Mouse (Mus musculus) heart, embryonic 14.5 days (tissue): ENCODE data around the gene Hapln4. TPM values are rescaled to one million over a fixed set of nuclear protein-coding genes. Genes with fewer than 3 reads are reported as not detected.

ENCODE experiments used
- ATAC-seq: fragments of 200-750 bp; cut with Nextera tagmentation; 2 replicates; pipeline ENCODE4 v1.8.0; 2017; ENCODE audit warnings: low read depth, moderate TSS enrichment; ENCODE audit not compliant: insufficient number of reproducible peaks, insufficient read depth, low FRiP score
- H3K27ac ChIP-seq, 2 experiments: fragments of 200-500 bp in 1 of 2; fragments of 300-500 bp in 1 of 2; sonication (generic) in 1 of 2; replicated peaks in 1 of 2; 2 replicates each; pipeline ENCODE4 v1.5.1; 2012 to 2014; ENCODE audit warnings: low read depth in 2 of 2, low read length in 2 of 2, control low read depth in 1 of 2, mild to moderate bottlenecking in 1 of 2, mixed read lengths in 1 of 2; ENCODE audit not compliant: control insufficient read depth in 1 of 2, insufficient read depth in 1 of 2
- H3K27me3 ChIP-seq: fragments of 300-500 bp; sonication (generic); 2 replicates; pipeline ENCODE4 v1.6.1; 2014; ENCODE audit warnings: mild to moderate bottlenecking, low read length, control low read depth; ENCODE audit not compliant: control insufficient read depth, insufficient read depth
- H3K36me3 ChIP-seq: fragments of 300-500 bp; sonication (generic); 2 replicates; pipeline ENCODE4 v1.6.1; 2014; ENCODE audit warnings: mild to moderate bottlenecking, control low read depth, low read length, mixed read lengths; ENCODE audit not compliant: control insufficient read depth, insufficient read depth
- H3K4me1 ChIP-seq, 2 experiments: fragments of 200-500 bp in 1 of 2; fragments of 300-500 bp in 1 of 2; sonication (generic) in 1 of 2; 2 replicates each; pipeline ENCODE4 v1.6.1; 2012 to 2014; ENCODE audit warnings: low read length in 2 of 2, control low read depth in 1 of 2, mixed read lengths in 1 of 2; ENCODE audit not compliant: control insufficient read depth in 2 of 2, insufficient read depth in 2 of 2
- H3K4me2 ChIP-seq: fragments of 300-500 bp; sonication (generic); 2 replicates; pipeline ENCODE4 v1.6.1; 2014; ENCODE audit warnings: mild to moderate bottlenecking, low read length
- H3K4me3 ChIP-seq, 2 experiments: fragments of 200-500 bp in 1 of 2; fragments of 300-500 bp in 1 of 2; sonication (generic) in 1 of 2; 2 replicates each; pipeline ENCODE4 v1.5.1; 2012 to 2014; ENCODE audit warnings: low read length in 2 of 2, mild to moderate bottlenecking in 2 of 2, control low read depth in 1 of 2, low read depth in 1 of 2, moderate library complexity in 1 of 2; ENCODE audit not compliant: control insufficient read depth in 1 of 2, insufficient read depth in 1 of 2
- H3K9ac ChIP-seq: fragments of 300-500 bp; sonication (generic); 2 replicates; pipeline ENCODE4 v1.6.1; 2014; ENCODE audit warnings: mild to moderate bottlenecking, low read length
- H3K9me3 ChIP-seq: fragments of 300-500 bp; sonication (generic); 2 replicates; pipeline ENCODE4 v1.6.1; 2016; ENCODE audit warnings: low read length, control low read depth; ENCODE audit not compliant: control insufficient read depth
- WGBS: fragments of 180-500 bp; shearing (Covaris S2); extraction: QIAGEN DNeasy Blood & Tissue Kit; methylation state at CpG from one replicate; pipeline ENCODE4 v1.1.7; 2014; 5-methylcytosine and 5-hydroxymethylcytosine counted together
- polyA plus RNA-seq: library from polyadenylated mRNA; unstranded; fragments of >200 nt; fragmentation: Nextera tagmentation; extraction: Ambion mirVana; gene quantifications from 2 replicates; pipeline ENCODE4 v1.2.1, GENCODE M21; 2014

Hapln4 gene
- polyA plus RNA-seq, 1 experiment from 2014 or later = 0.19 TPM

DNA sequence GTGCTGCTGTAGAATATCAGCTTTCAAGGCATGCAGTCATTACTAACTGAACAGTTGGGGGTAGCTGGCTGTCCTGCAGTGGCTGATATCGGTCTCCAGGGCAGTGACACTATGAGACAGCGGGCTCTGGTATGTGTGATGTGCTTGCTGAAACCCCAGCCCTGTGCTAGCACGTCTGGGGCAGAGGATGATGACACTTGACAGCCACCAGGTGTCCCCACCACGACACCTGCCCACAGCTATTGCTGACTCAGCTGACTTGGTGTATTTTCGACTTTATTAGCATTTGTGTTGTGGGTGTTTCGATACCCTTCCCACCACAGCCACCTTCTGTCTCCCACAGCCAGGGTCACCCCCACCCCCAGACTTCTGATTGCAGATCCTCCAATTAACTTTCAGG lies 21.2 kb downstream of the Hapln4 start:
- peak; percentile 55; the same call in 1 of the 2 replicates for ATAC-seq
- H3K27me3 ChIP-seq = peaks cover 23% of the 10 kb centered on the region
- H3K9ac ChIP-seq = no peak overlapping the region
- no peaks in the 10 kb centered on the region for H3K4me1 ChIP-seq
- no peak overlapping the region for H3K4me2 ChIP-seq
- H3K9me3 ChIP-seq = no peaks in the 10 kb centered on the region
- H3K4me3 ChIP-seq = no peak overlapping the region
- 9% methylated on average over 6 of the region's 6 CpGs for WGBS
- H3K27ac ChIP-seq = no peak overlapping the region
- no peaks in the 10 kb centered on the region for H3K36me3 ChIP-seq

DNA sequence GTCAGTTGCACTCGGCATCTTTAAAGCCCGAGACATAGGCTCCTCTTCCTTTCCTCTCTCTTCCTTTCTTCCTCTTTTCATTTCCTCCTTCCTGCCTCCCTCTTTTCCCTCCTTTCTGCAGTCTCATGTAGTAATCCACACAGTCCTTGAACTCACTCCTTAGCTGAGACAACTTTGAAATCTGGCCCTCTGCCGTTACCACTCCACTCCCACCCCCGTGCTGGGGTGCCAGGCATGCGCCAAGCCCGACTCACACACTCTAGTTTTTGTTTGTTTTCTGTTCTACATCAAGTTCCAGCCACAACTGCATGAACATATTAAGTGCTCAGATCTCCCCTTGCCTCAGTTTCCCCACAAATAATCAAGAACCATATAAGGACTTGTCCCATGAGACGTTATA lies 21.7 kb downstream of the Hapln4 start:
- WGBS = 71% methylated on average over 7 of the region's 7 CpGs

DNA sequence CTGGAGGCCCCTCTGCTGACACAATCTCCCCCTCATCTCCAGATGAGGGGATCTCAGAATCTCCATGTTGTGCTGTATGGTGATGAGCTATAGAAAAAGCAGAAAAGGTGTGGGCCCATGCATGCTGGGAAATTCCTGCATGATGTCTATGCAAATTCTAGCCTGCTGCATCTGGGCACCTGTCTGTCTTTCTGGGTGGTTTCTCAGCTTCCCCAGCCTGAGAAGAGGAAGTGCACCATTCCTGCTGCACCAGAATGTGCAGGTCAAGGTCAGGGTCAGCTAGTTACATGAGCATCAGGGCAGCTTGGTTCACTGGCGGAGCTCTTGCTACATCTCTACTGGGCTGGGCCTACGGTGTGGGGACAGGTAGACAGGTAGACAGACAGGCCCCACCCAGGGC lies 27.2 kb downstream of the Hapln4 start:
- H3K36me3 ChIP-seq = no peaks in the 10 kb centered on the region
- H3K4me1 ChIP-seq = no peaks in the 10 kb centered on the region
- no peak overlapping the region for H3K27ac ChIP-seq
- no peak overlapping the region for H3K4me2 ChIP-seq
- H3K4me3 ChIP-seq = no peak overlapping the region
- WGBS = 76% methylated on average over 2 of the region's 2 CpGs
- ATAC-seq = no peak
- H3K9me3 ChIP-seq = no peaks in the 10 kb centered on the region
- no peak overlapping the region for H3K9ac ChIP-seq
- H3K27me3 ChIP-seq = peaks cover 82% of the 10 kb centered on the region

More for the DNA sequence above, 21.7 kb downstream of the Hapln4 start:
- H3K27me3 ChIP-seq = peaks cover 27% of the 10 kb centered on the region
- H3K36me3 ChIP-seq = no peaks in the 10 kb centered on the region
- no peaks in the 10 kb centered on the region for H3K4me1 ChIP-seq
- no peak overlapping the region for H3K4me3 ChIP-seq
- no peak overlapping the region for H3K4me2 ChIP-seq
- no peak overlapping the region for H3K9ac ChIP-seq
- H3K27ac ChIP-seq = no peak overlapping the region
- no peaks in the 10 kb centered on the region for H3K9me3 ChIP-seq
- ATAC-seq = no peak

DNA sequence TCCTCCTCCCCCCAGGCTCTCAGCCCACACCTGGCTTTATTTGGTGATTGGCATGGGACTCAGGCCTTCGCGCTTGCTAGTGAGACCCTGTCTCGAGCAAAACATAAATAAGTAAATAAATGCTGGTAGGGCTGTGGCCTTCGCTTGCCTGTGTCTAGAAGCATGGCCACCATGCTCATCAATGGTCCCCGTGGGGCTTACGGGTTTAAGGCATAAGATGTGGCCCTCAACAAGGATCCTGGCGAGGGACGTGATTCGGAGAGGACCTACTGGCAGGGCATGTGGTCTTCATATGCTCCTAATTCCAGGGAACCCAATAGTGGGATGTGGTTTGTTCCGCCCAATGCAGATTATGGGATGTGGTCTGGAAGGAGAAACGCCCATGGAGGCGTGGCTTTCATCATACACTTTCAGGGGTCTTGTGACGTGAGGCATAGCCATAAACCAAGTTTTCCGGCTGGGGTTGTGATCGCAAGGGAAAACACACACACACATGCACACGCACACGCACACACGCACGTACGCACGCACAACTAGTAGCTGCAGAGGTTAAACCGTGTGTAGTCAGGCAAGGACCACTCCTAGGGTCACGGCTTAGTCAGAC lies 28.0 kb downstream of the Hapln4 start:
- Histone ChIP-seq H3K36me3 (no peaks in the 10 kb centered on the region), H3K9me3 (no peaks in the 10 kb centered on the region), H3K9ac (no peak overlapping the region), H3K4me2 (no peak overlapping the region), H3K27me3 (peaks cover 91% of the 10 kb centered on the region), H3K4me1 (no peaks in the 10 kb centered on the region), H3K27ac (no peak overlapping the region), H3K4me3 (no peak overlapping the region)
- 43% methylated on average over 23 of the region's 23 CpGs for WGBS
- ATAC-seq = no peak

DNA sequence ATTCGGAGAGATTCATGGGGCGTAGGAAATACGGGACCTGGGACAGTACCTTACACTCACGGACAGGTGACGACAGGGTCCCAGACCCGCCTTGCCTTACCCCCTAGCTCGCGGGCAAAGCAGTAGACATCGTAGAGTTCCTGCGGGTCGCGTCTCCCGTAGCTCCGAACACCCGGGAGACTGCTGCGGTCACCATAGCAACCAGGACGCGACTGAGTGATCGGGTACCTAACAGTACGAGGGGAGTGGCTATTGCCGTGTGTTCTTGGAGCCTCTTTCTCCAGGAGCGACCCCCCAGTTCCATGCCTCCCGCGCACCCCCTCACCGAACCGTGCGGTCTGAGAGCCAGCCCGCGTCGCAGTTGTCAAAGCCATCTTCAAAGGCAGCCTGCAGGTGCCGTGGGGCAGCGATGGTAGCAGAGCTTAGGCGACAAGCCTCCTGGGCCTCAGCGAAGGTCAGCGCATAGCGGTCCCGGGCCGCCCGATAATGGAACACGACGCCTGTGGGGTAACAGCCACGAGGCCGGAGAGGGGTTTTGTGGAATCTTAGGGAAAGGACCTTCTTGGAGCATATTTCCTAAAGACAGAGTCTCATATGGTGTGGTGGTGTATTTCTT lies 29.3 kb downstream of the Hapln4 start:
- Histone ChIP-seq H3K4me3 (no peak overlapping the region), H3K27ac (no peak overlapping the region), H3K36me3 (no peaks in the 10 kb centered on the region), H3K9me3 (no peaks in the 10 kb centered on the region), H3K4me2 (no peak overlapping the region), H3K9ac (no peak overlapping the region), H3K27me3 (peaks cover 93% of the 10 kb centered on the region), H3K4me1 (no peaks in the 10 kb centered on the region)
- 6% methylated on average over 43 of the region's 43 CpGs for WGBS
- ATAC-seq = no peak

DNA sequence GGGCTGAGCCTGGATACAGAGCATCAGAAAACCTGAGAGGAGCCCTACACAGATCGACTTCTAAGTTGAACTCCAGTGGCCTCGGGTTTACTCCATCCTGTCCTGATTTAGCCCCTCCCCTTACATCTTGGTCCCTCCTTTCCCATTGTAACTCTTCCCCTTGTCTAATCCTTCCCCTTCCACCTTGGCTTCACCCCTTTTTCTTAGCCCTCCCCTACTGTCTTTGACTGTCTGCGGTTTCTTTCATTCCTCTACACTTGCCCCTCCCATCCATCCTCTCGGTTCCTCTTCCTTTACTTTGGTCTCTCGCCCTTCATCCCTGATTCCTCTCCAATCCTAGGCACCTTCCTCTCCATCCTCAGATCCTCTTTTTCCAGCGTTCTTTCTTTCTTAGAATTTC lies 31.2 kb downstream of the Hapln4 start:
- Histone ChIP-seq H3K9ac (no peak overlapping the region), H3K36me3 (no peaks in the 10 kb centered on the region), H3K4me2 (no peak overlapping the region), H3K4me1 (no peaks in the 10 kb centered on the region), H3K4me3 (no peak overlapping the region), H3K27ac (no peak overlapping the region), H3K27me3 (peaks cover 100% of the 10 kb centered on the region), H3K9me3 (no peaks in the 10 kb centered on the region)
- WGBS = 27% methylated on average over 6 of the region's 6 CpGs
- ATAC-seq = no peak

DNA sequence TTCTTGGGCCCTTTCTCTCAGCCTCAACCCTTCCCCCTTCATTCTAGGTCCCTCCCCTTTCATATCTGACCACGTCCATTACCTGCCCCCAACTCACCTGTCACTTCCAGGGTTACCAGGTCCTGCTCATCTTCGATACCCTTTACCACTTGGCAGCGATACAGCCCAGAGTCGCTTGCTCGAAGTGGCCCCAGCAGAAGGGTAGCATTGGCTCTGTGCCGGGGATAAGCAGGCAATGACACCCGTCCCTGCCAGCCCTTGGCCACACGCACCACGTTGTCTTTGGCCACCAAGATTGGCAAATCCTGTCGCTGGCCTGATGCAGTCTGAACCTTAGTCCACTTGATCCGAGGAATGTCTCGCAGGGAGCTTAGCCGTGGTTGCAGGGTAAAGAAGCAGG lies 31.6 kb downstream of the Hapln4 start:
- no peak overlapping the region for H3K27ac ChIP-seq
- WGBS = 64% methylated on average over 13 of the region's 13 CpGs
- H3K4me1 ChIP-seq = no peaks in the 10 kb centered on the region
- H3K27me3 ChIP-seq = peaks cover 100% of the 10 kb centered on the region
- no peaks in the 10 kb centered on the region for H3K9me3 ChIP-seq
- H3K36me3 ChIP-seq = no peaks in the 10 kb centered on the region
- H3K9ac ChIP-seq = no peak overlapping the region
- ATAC-seq = no peak
- no peak overlapping the region for H3K4me3 ChIP-seq
- H3K4me2 ChIP-seq = no peak overlapping the region

DNA sequence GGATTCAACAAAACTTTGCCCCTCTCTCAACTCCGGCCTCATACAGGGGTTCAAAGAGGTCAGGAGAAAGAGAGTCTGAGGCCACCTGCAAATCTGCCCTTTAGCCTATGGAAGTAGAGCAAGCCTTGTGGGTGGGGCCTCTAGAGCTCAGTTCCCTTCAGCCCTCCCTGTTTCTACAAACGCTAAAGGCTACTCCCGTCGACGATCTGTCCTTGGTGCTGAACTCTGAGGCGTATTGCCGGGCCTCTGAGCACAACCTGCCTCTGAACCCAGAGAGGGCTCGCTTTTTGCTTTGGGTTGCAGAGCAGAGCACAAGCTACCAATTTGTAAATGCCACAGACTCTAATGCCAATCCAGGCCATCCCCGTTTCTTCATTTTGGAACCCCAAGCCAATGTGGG lies 34.4 kb downstream of the Hapln4 start:
- Histone ChIP-seq H3K9ac (no peak overlapping the region), H3K4me2 (no peak overlapping the region), H3K27me3 (peaks cover 93% of the 10 kb centered on the region), H3K36me3 (no peaks in the 10 kb centered on the region), H3K4me1 (peaks cover 0 to 2% of the 10 kb centered on the region in 2 experiments; a peak in 1 of 4 replicates), H3K4me3 (no peak overlapping the region), H3K9me3 (no peaks in the 10 kb centered on the region), H3K27ac (no peak overlapping the region)
- WGBS = 5% methylated on average over 9 of the region's 9 CpGs
- ATAC-seq = no peak
